In genomic region chr3:147098065-147098580, GRCm38 (mm10) we compare ENCODE assay signal across 11 mouse cellular contexts.
DNase-seq lines count a peak whose midpoint lies in the region; ATAC-seq and TF ChIP-seq lines count a peak whose summit lies in the region.
"Had no signal": no experiment of that assay in that cellular context is flagged by ENCODE, and none has a peak within 500 bp of the region (broad histone marks: within the 10 kb centered on the region; RNA-seq: fewer than 3 reads in every experiment).

No protein-coding gene starts in this region.

- H3K4me3 ChIP-seq in heart, embryonic 11.5 days (ENCODE audit: low read depth, low read length) = no peak overlapping the region
- H3K4me3 ChIP-seq in neural tube, embryonic 11.5 days (ENCODE audit: low read depth, low read length) = no peak overlapping the region
- H3K4me3 ChIP-seq in midbrain, embryonic 10.5 days = peak overlapping the region; percentile 23; the same call in 1 of the 2 replicates
- H3K4me3 ChIP-seq in intestine, postnatal 0 days (ENCODE audit: low read depth, low read length) = no peak overlapping the region
- H3K4me3 ChIP-seq: liver, embryonic 15.5 days had no signal

- TF ChIP-seq CTCF in intestine, postnatal 0 days (IDR thresholded peaks at IDR 0.05; ENCODE audit: low read depth) = no peak

- 39% methylated on average over 15 of the region's 15 CpGs for WGBS in heart, embryonic 11.5 days (ENCODE audit: insufficient replicate concordance)
- WGBS in neural tube, embryonic 11.5 days = 22% methylated on average over 15 of the region's 15 CpGs
- 25% methylated on average over 15 of the region's 15 CpGs for WGBS in midbrain, embryonic 10.5 days
- WGBS in intestine, postnatal 0 days = 58% methylated on average over 15 of the region's 15 CpGs

- DNase-seq in heart, postnatal 4 days = no peak
- no peak for DNase-seq in neural tube, embryonic 11.5 days (ENCODE audit: low spot score)
- DNase-seq in neural tube, embryonic 10.5 days (ENCODE audit: extremely low spot score, low spot score) = no peak
- DNase-seq in midbrain, embryonic 10.5 days (ENCODE audit: low spot score) = no peak
- no peak for DNase-seq in layer of hippocampus, postnatal 25 days (ENCODE audit: extremely low spot score in 1 of 2, low spot score in 1 of 2)
- DNase-seq in urinary bladder, postnatal 36 days (ENCODE audit: low spot score in 2 of 2) = no peak
- DNase-seq: adrenal gland, adult 2 months; thymus, postnatal 14 days had no signal

- no peak for ATAC-seq in heart, embryonic 11.5 days (replicated peaks; ENCODE audit: insufficient number of reproducible peaks, low FRiP score, low TSS enrichment)
- no peak for ATAC-seq in neural tube, embryonic 11.5 days (ENCODE audit: insufficient read depth, low FRiP score, low TSS enrichment)
- no peak for ATAC-seq in intestine, postnatal 0 days

- H3K36me3 ChIP-seq in heart, embryonic 11.5 days (ENCODE audit: control insufficient read depth, insufficient read depth, low read length) = no peaks in the 10 kb centered on the region
- H3K36me3 ChIP-seq in neural tube, embryonic 11.5 days (ENCODE audit: control insufficient read depth, insufficient read depth, low read length) = no peaks in the 10 kb centered on the region
- no peaks in the 10 kb centered on the region for H3K36me3 ChIP-seq in midbrain, embryonic 10.5 days
- no peaks in the 10 kb centered on the region for H3K36me3 ChIP-seq in intestine, postnatal 0 days (ENCODE audit: control insufficient read depth, insufficient read depth)
- H3K36me3 ChIP-seq: liver, embryonic 15.5 days had no signal

- no peaks in the 10 kb centered on the region for H3K4me1 ChIP-seq in heart, embryonic 11.5 days (ENCODE audit: control insufficient read depth, insufficient read depth, low read length)
- H3K4me1 ChIP-seq in neural tube, embryonic 11.5 days (ENCODE audit: control insufficient read depth, insufficient read depth, low read length) = peaks cover 6% of the 10 kb centered on the region
- peaks cover 45% of the 10 kb centered on the region for H3K4me1 ChIP-seq in midbrain, embryonic 10.5 days
- H3K4me1 ChIP-seq in intestine, postnatal 0 days (replicated peaks; ENCODE audit: control insufficient read depth, insufficient read depth, low read length) = no peaks in the 10 kb centered on the region
- H3K4me1 ChIP-seq: liver, embryonic 15.5 days had no signal

- no peak overlapping the region for H3K9ac ChIP-seq in heart, embryonic 11.5 days (ENCODE audit: low read depth, low read length)
- H3K9ac ChIP-seq in neural tube, embryonic 11.5 days (ENCODE audit: low read length) = no peak overlapping the region
- H3K9ac ChIP-seq in intestine, postnatal 0 days (ENCODE audit: low read depth, low read length) = no peak overlapping the region
- H3K9ac ChIP-seq: liver, embryonic 15.5 days had no signal

- 0 out of 2 replicates have a peak overlapping the region, but pooled peaks have one; percentile 16 for H3K4me2 ChIP-seq in heart, embryonic 11.5 days
- peak overlapping the region; percentile 20; the same call in 1 of the 2 replicates for H3K4me2 ChIP-seq in neural tube, embryonic 11.5 days (ENCODE audit: low read depth)
- no peak overlapping the region for H3K4me2 ChIP-seq in intestine, postnatal 0 days (replicated peaks; ENCODE audit: low read depth)
- H3K4me2 ChIP-seq: liver, embryonic 15.5 days had no signal

- H3K9me3 ChIP-seq in heart, embryonic 11.5 days (replicated peaks; ENCODE audit: control insufficient read depth, low read length) = no peaks in the 10 kb centered on the region
- H3K9me3 ChIP-seq in neural tube, embryonic 11.5 days (ENCODE audit: control insufficient read depth, low read length) = no peaks in the 10 kb centered on the region
- no peaks in the 10 kb centered on the region for H3K9me3 ChIP-seq in midbrain, embryonic 10.5 days (replicated peaks)
- no peaks in the 10 kb centered on the region for H3K9me3 ChIP-seq in intestine, postnatal 0 days (ENCODE audit: control insufficient read depth)
- H3K9me3 ChIP-seq: liver, embryonic 15.5 days had no signal

- peaks cover 3% of the 10 kb centered on the region; the same call in 1 of the 2 replicates for H3K27me3 ChIP-seq in heart, embryonic 11.5 days (ENCODE audit: control insufficient read depth, insufficient read depth, low read length)
- H3K27me3 ChIP-seq in neural tube, embryonic 11.5 days (ENCODE audit: control insufficient read depth, insufficient read depth, low read length) = no peaks in the 10 kb centered on the region
- H3K27me3 ChIP-seq in midbrain, embryonic 10.5 days (ENCODE audit: low read depth, poor library complexity, severe bottlenecking) = peaks cover 73% of the 10 kb centered on the region
- no peaks in the 10 kb centered on the region for H3K27me3 ChIP-seq in intestine, postnatal 0 days (replicated peaks; ENCODE audit: control insufficient read depth, insufficient read depth, low read length)
- H3K27me3 ChIP-seq: liver, embryonic 15.5 days had no signal

- H3K27ac ChIP-seq in heart, embryonic 11.5 days (ENCODE audit: low read depth, low read length) = no peak overlapping the region
- no peak overlapping the region for H3K27ac ChIP-seq in neural tube, embryonic 11.5 days (ENCODE audit: low read depth, low read length)
- H3K27ac ChIP-seq in midbrain, embryonic 10.5 days (replicated peaks) = 0 out of 2 replicates have a peak overlapping the region, but pooled peaks have one; percentile 13
- H3K27ac ChIP-seq in intestine, postnatal 0 days (ENCODE audit: low read depth, low read length) = no peak overlapping the region
- H3K27ac ChIP-seq: liver, embryonic 15.5 days had no signal
